Mouse (Mus musculus) 3134 (cell line): Measurements from ENCODE around the gene G530012D18Rik.
"Not testable (repeated sequence)": the region's sequence is repeated elsewhere in the genome, so short reads cannot be mapped to it uniquely, and the experiment has no call there.

Source experiments
- DNase-seq: peaks from one replicate; pipeline ENCODE4 v3.0.0-alpha.2; 2011; ENCODE audit warnings: low spot score; ENCODE audit not compliant: insufficient read length; ENCODE audit errors: extremely low read depth

Gene G530012D18Rik

GRCm38 (mm10) chr1:85615096-85615495 is 39.6 kb downstream of the G530012D18Rik start:
- DNase-seq = not testable (repeated sequence)

GRCm38 (mm10) chr1:85615819-85616218 is 40.3 kb downstream of the G530012D18Rik start:
- DNase-seq = not testable (repeated sequence)

- not testable (repeated sequence) for DNase-seq
Observed at GRCm38 (mm10) chr1:85617161-85617560, 41.7 kb downstream of the G530012D18Rik start.

- DNase-seq = not testable (repeated sequence)
Observed at GRCm38 (mm10) chr1:85618689-85619088, 43.2 kb downstream of the G530012D18Rik start.
